Mouse (Mus musculus) limb, embryonic 11.5 days (tissue): Measurements from ENCODE around the gene Sh3gl3. TPM values are rescaled to one million over a fixed set of nuclear protein-coding genes. Genes with fewer than 3 reads are reported as not detected.

ENCODE experiments used
- ATAC-seq: fragments of 200-750 bp; cut with Nextera tagmentation; 2 replicates; pipeline ENCODE4 v1.8.0; 2017; ENCODE audit warnings: low read depth; ENCODE audit not compliant: insufficient number of reproducible peaks, low FRiP score, low TSS enrichment
- DNase-seq: peaks from one replicate; pipeline ENCODE4 v3.0.0-alpha.2; 2015; ENCODE audit warnings: low spot score
- H3K27ac ChIP-seq: fragments of 300-500 bp; sonication (generic); replicated peaks from 2 replicates; pipeline ENCODE4 v1.5.1; 2014; ENCODE audit warnings: low read depth, mild to moderate bottlenecking, low read length
- H3K27me3 ChIP-seq: fragments of 300-500 bp; sonication (generic); 2 replicates; pipeline ENCODE4 v1.6.1; 2014; ENCODE audit warnings: mild to moderate bottlenecking, low read length, mixed read lengths; ENCODE audit not compliant: control insufficient read depth, insufficient read depth
- H3K36me3 ChIP-seq: fragments of 300-500 bp; sonication (generic); 2 replicates; pipeline ENCODE4 v1.6.1; 2014; ENCODE audit warnings: mild to moderate bottlenecking, low read length, moderate library complexity, mixed read lengths; ENCODE audit not compliant: control insufficient read depth, insufficient read depth
- H3K4me1 ChIP-seq: fragments of 300-500 bp; sonication (generic); 2 replicates; pipeline ENCODE4 v1.6.1; 2014; ENCODE audit warnings: low read length, mixed read lengths; ENCODE audit not compliant: control insufficient read depth, insufficient read depth
- H3K4me2 ChIP-seq: fragments of 300-500 bp; sonication (generic); 2 replicates; pipeline ENCODE4 v1.6.1; 2014; ENCODE audit warnings: low read depth, mild to moderate bottlenecking, moderate library complexity; ENCODE audit not compliant: severe bottlenecking
- H3K4me3 ChIP-seq: fragments of 300-500 bp; sonication (generic); 2 replicates; pipeline ENCODE4 v1.5.1; 2014; ENCODE audit warnings: low read depth, low read length
- H3K9ac ChIP-seq: fragments of 300-500 bp; sonication (generic); 2 replicates; pipeline ENCODE4 v1.6.1; 2014; ENCODE audit warnings: mild to moderate bottlenecking, low read length
- H3K9me3 ChIP-seq: fragments of 300-500 bp; sonication (generic); 2 replicates; pipeline ENCODE4 v1.6.1; 2016; ENCODE audit warnings: low read length; ENCODE audit not compliant: control insufficient read depth
- WGBS: fragments of 180-500 bp; shearing (Covaris S2); extraction: QIAGEN DNeasy Blood & Tissue Kit; methylation state at CpG from one replicate; pipeline ENCODE4 v1.1.7; 2014; 5-methylcytosine and 5-hydroxymethylcytosine counted together
- polyA plus RNA-seq: library from polyadenylated mRNA; unstranded; fragments of >200 nt; fragmentation: Nextera tagmentation; extraction: Ambion mirVana; gene quantifications from 2 replicates; pipeline ENCODE4 v1.2.1, GENCODE M21; 2014

Sh3gl3 gene
- polyA plus RNA-seq, 1 experiment from 2014 or later, result 19.4 TPM

DNA sequence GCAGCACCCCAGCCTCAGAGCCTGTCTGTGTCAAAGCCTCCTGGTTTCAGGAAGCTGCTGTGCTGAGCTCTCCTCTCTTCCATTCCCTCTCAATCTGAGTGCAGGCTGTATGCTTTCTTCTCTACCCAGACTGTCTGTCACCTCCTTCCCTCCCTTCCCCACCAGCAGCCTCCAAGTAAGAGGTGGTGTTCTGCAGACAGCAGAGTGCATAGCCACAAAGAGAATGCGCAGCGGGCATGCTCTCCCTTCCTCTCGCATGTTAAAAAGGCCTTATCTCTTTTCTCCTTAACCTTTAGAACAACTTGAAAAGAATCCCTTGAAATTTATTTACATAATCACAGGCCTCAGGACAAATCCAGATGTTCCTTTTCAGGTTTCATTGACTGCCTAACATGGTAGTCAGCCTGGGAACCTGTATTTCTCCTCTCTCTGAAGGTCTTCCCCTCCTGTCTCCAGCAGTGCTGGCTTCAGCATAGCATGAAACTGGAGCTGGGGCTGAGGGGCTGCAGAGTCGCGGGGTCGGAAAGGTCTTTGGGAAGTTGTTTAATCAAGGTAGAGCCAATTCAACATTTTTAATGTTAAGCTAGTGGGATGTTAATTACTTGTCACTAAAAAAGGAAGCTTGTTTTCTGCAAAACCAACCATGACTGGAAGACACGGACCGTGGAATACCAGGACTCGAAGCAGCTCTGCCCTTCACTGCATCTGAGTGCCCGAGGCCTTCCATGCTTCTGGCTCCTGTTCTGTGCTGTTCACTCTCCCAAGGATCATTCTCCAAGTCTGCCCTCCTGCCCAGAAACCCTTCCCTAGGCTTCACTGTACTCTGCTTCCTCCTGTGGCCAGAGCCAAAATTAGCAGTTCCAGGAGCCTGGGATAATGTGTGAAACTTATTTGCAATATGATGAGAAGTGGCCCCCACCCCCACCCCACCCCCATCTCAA lies 50.5 kb downstream of the Sh3gl3 start:
- Histone ChIP-seq H3K36me3 (no peaks in the 10 kb centered on the region), H3K27ac (no peak overlapping the region), H3K9me3 (no peaks in the 10 kb centered on the region), H3K27me3 (no peaks in the 10 kb centered on the region), H3K4me2 (no peak overlapping the region), H3K4me1 (no peaks in the 10 kb centered on the region), H3K4me3 (no peak overlapping the region), H3K9ac (no peak overlapping the region)
- 40% methylated on average over 10 of the region's 10 CpGs for WGBS
- ATAC-seq (no peak), DNase-seq (no peak)

DNA sequence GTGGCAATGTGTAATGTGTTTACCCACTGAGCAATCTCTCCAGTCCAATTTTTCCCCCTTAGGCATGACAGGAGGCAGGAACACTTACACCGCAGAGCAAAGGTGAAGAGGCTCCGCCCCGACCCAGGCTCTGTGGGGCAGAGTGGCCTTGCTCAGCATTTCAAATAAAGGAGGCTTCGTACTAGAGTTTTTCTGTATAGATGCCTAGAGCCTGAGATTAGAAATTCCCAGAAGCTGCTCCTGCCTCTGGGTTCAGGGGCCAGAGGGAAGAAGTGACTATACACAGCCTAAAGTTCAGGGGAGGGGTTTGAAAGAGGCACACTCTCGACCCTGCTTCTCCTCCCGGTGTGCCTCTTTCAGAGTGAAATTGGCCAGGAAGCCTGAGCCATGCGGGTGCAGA lies 59.6 kb downstream of the Sh3gl3 start:
- Histone ChIP-seq H3K36me3 (no peaks in the 10 kb centered on the region), H3K4me1 (peaks cover 10% of the 10 kb centered on the region), H3K9ac (no peak overlapping the region), H3K9me3 (no peaks in the 10 kb centered on the region), H3K4me2 (no peak overlapping the region), H3K27me3 (no peaks in the 10 kb centered on the region), H3K4me3 (no peak overlapping the region), H3K27ac (no peak overlapping the region)
- DNase-seq (no peak), ATAC-seq (no peak)
- WGBS, result 45% methylated on average over 7 of the region's 7 CpGs

DNA sequence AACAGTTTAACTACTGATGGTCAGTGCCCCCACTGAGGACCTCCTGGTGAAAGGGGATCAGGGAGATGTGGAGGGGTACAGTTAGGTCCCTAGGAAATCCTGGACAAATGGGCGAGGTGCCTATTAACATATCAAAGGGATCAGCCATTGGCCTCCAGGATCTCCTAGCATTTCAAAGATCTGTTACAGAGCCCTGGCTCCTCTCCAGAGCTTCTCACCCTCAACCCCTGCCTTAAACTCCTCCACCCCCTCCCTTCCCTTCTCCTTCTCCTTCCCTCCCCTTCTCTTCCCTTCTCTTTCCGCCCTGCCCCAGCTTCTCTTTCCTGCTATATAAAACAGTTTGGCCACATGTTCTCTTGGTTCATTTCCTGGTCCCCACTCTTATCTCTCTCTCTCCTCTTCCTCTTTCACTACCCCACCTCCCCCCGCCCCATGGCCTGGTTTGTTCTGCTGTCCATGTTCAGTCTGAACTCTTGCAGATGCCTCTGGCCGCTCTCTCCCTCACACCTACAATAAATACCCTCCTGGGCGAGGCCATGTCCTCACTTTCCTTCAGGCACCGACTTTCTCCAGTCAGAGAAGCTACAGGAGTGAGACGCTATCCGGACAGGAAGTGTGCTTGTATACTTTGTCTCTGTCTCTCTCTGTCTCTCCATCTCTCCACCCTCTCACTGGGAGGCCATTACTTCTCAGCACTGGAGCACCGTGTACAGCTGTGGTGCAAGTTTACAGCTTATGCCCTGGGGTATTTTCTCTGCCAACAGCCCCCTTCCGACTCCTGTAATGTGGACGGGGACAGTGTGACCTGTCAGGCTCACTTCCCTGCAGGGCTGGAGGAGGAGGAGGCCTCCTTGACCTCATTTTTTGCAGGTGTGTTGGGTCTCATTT lies 60.6 kb downstream of the Sh3gl3 start:
- Histone ChIP-seq H3K27me3 (no peaks in the 10 kb centered on the region), H3K4me1 (peaks cover 10% of the 10 kb centered on the region), H3K27ac (no peak overlapping the region), H3K9me3 (no peaks in the 10 kb centered on the region), H3K4me2 (no peak overlapping the region), H3K36me3 (no peaks in the 10 kb centered on the region), H3K4me3 (no peak overlapping the region), H3K9ac (no peak overlapping the region)
- DNase-seq (no peak), ATAC-seq (no peak)
- WGBS, result 30% methylated on average over 11 of the region's 11 CpGs

DNA sequence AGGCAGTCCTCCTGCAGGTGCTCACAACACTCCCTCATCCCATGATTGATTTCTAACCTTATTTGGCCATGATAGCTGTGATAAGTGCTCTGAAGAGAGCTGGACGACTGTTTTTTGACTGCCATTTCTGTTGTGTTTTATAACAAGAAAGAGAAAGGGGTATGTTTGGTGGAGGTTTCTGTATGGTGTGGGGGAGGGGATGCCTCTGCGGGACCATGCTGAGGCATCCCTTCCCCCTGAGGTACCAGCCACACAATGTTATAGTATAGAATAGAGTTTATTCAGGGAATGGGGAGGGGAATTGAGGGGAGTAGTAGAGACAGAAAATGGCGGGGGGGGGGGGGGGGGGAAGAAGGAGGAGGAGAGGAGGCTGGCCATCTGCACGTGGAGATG lies 61.3 kb downstream of the Sh3gl3 start:
- WGBS, result 19% methylated on average over 3 of the region's 4 CpGs
- H3K9ac ChIP-seq, result no peak overlapping the region
- H3K36me3 ChIP-seq, result no peaks in the 10 kb centered on the region
- DNase-seq (no peak), ATAC-seq (no peak)
- peaks cover 12% of the 10 kb centered on the region for H3K4me1 ChIP-seq
- H3K9me3 ChIP-seq, result no peaks in the 10 kb centered on the region
- H3K4me2 ChIP-seq, result no peak overlapping the region
- no peak overlapping the region for H3K4me3 ChIP-seq
- no peak overlapping the region for H3K27ac ChIP-seq
- no peaks in the 10 kb centered on the region for H3K27me3 ChIP-seq

DNA sequence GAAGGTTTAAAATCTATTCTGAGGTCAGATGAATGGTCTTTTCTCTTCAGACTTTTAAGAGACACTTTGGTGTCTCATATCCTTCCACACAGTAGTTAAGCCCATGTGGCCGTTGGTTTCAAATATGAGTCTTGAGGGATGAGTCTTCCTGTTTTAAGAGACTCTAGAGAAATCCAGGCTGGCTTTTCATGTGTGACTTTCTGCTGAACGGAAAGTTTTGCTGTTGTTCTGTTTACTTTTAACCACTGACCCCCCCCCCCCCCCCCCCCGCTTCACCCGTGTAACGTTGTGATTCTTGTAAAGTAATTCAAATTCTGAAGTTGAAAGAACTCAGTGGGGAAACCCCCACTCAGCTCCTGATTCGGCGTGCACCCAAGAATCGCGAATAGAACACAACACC lies 61.8 kb downstream of the Sh3gl3 start:
- H3K4me2 ChIP-seq, result no peak overlapping the region
- ATAC-seq, result no peak
- no peak for DNase-seq
- H3K9me3 ChIP-seq, result no peaks in the 10 kb centered on the region
- H3K27ac ChIP-seq, result no peak overlapping the region
- H3K9ac ChIP-seq, result no peak overlapping the region
- H3K36me3 ChIP-seq, result no peaks in the 10 kb centered on the region
- H3K4me3 ChIP-seq, result no peak overlapping the region
- H3K4me1 ChIP-seq, result peaks cover 14% of the 10 kb centered on the region
- no peaks in the 10 kb centered on the region for H3K27me3 ChIP-seq
- 75% methylated on average over 9 of the region's 9 CpGs for WGBS

DNA sequence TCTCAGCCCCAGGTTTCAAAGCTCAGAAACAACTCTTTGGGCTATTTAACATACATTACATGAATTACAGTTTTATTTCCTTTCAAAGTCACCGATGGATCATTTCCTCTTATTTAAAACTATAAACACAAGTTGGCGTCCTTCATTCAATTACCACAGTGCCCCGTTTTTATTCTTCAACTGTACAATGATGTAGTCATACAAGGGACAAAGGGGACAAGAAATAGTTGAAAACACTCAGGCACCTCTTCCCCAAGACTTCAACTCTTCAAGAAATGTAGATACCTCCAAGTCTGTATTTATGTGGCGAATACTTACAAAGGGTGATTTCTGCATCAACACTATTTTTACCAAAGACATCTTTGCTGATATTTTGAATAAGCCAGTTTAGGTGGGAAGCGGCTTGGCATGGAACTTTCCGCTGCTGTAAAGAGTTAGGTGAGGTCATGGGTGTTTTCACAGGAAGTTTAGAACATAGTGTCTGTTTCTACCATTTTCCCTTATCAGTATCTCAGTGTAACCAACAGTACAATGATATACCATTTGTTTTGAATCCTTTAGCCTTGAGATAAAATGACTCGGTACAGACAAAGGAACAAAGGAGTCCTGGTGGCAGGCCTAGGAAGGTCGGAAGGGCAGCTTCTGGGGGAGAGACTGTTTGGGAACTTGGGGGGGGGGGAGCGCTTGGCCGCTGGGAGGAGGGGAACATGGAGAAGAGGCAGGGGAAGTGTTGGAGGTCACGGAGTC lies 62.7 kb downstream of the Sh3gl3 start:
- no peak for ATAC-seq
- DNase-seq, result no peak
- WGBS, result 82% methylated on average over 11 of the region's 11 CpGs

DNA sequence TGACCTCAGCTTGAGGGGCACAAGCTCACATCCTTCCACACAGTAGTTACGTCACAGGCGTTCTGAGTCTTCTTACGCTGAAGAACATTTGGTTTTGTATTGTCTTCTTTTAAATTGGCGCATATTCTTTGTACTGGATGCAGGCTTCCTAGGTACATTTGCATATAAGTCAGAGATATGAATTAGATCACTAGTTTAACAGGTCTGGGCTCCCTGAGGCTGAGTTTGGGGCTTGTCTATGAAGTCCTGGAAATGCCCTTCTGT lies 63.2 kb downstream of the Sh3gl3 start:
- Histone ChIP-seq H3K27ac (no peak overlapping the region), H3K9ac (no peak overlapping the region), H3K4me1 (peaks cover 14% of the 10 kb centered on the region), H3K4me3 (no peak overlapping the region), H3K9me3 (no peaks in the 10 kb centered on the region), H3K36me3 (no peaks in the 10 kb centered on the region), H3K4me2 (no peak overlapping the region), H3K27me3 (no peaks in the 10 kb centered on the region)
- DNase-seq (no peak), ATAC-seq (no peak)
- WGBS, result 94% methylated on average over 4 of the region's 4 CpGs

More for the DNA sequence above, 62.7 kb downstream of the Sh3gl3 start:
- no peak overlapping the region for H3K4me2 ChIP-seq
- H3K9me3 ChIP-seq, result no peaks in the 10 kb centered on the region
- peaks cover 14% of the 10 kb centered on the region for H3K4me1 ChIP-seq
- no peaks in the 10 kb centered on the region for H3K36me3 ChIP-seq
- no peak overlapping the region for H3K4me3 ChIP-seq
- H3K27ac ChIP-seq, result no peak overlapping the region
- no peaks in the 10 kb centered on the region for H3K27me3 ChIP-seq
- no peak overlapping the region for H3K9ac ChIP-seq
